Mouse (Mus musculus): ENCODE data around the gene Mrps33. TPM values are rescaled to one million over a fixed set of nuclear protein-coding genes. Genes with fewer than 3 reads are reported as not detected.

Mrps33 gene
- total RNA-seq (2023): 10 to 100 TPM; 36.4 to 37.7 TPM

GRCm38 (mm10) chr6:39810612-39811116, at the start of gene Mrps33:
Gene Mrps33 (minus strand): TSS chr6:39810988.

Other genes starting within 250 kb of the Mrps33 start
- 10 to 100 TPM; 36.2 to 39.5 TPM for gene Adck2, start 237.1 kb downstream of the Mrps33 start, total RNA-seq (2023)
- not detected for gene Gm42420, start 225.2 kb downstream of the Mrps33 start, total RNA-seq (2023)
- gene Ndufb2, start 218.4 kb downstream of the Mrps33 start, total RNA-seq (2023): 10 to 100 TPM; 47.9 to 56.6 TPM
- gene Braf, start 85.5 kb downstream of the Mrps33 start, total RNA-seq (2023): 10 to 100 TPM; 29.1 to 33.2 TPM
- not detected for gene Tmem178b, start 62.3 kb upstream of the Mrps33 start, total RNA-seq (2023)

Data from T-cell, adult 66 days (primary cell).